Mouse (Mus musculus): ENCODE measurements at regions not wholly inside any gene's neighbourhood (a gene's known extent, or its start where the extent isn't known, plus 50 kb on each side); places are given as distances from the start of the nearest gene placed in this dataset.

DNA sequence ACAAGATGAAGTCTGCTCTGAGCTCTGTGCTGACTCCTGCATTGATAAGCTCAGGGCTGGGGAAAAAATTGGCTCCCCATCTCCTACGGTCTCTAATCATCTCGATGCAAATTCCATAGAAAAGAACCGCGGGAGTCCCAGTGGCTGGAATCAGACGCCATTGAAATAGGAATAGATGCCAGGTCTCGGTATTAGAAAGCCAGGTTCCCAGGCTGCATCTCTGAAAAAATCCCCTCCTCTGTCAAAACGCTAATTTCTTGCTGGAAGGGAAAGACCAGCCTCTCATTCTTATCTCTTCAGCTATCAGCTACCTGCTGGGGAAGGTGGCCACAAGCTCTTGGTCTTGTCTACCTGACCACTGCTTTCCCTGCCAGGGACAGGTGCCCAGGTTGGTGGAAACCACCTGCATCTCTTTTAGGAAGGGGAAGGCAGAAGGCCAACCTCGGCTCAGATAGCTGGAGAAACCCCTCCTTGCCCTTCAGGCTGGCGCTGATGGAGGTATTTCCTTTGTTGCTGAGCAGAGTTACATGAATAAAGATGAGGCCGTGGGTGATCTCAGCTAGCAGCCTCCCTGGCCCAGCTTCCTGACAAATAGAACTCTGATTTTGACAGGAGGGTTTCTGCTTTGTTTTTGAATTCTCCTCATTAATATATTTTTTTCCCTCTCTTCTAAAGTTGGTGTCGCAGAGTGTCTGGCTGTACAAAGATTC is 638.1 kb downstream of the Tbc1d22a start:
- Histone ChIP-seq H3K27ac (ENCODE audit: insufficient read depth, low read length) (no peak overlapping the region), H3K4me3 (replicated peaks; ENCODE audit: insufficient read depth, low read depth, low read length) (no peak overlapping the region), H3K27me3 (ENCODE audit: control insufficient read depth, insufficient read depth, low read length) (no peaks in the 10 kb centered on the region), H3K4me1 (ENCODE audit: control insufficient read depth, insufficient read depth, low read length) (no peaks in the 10 kb centered on the region)
- TF ChIP-seq POLR2A (IDR thresholded peaks at IDR 0.05; ENCODE audit: borderline replicate concordance, insufficient read depth, low read length), result no peak
- no peak for TF ChIP-seq CTCF (IDR thresholded peaks at IDR 0.05; ENCODE audit: borderline replicate concordance, insufficient read depth, low read depth, low read length)
- DNase-seq, result no peak
- 35% methylated on average over 11 of the region's 11 CpGs for WGBS

DNA sequence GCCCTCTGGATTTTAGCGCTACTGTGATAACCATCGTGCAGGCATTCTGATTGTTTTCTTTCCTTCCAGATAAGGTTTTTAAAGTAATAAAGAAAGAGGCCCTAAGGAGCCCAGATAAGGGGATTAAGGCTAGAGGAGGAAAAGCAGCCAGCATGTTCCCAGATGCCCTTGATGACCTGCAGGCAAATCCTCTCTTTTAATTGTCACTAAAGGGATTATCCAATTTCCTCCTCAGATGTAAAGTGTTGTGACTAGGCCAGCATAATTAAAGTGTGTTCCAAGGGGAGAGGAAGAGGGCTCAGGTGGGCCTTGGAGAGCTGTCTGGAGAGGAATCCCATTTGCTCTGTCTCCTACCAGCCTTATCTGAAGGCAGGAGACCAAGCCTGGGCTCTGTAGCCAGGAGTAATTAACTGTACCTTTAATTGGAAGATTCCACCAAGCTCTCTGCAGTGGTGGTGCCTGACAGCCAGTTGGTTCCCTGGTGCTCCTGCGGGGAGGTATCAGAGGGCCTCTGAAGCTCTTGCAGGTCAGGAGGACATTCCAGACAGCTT is 644.2 kb downstream of the Tbc1d22a start:
- 52% methylated on average over 3 of the region's 3 CpGs for WGBS
- DNase-seq, result no peak
- Histone ChIP-seq H3K4me1 (ENCODE audit: control insufficient read depth, insufficient read depth, low read length) (no peaks in the 10 kb centered on the region), H3K27ac (ENCODE audit: insufficient read depth, low read length) (no peak overlapping the region), H3K4me3 (replicated peaks; ENCODE audit: insufficient read depth, low read depth, low read length) (no peak overlapping the region), H3K27me3 (ENCODE audit: control insufficient read depth, insufficient read depth, low read length) (no peaks in the 10 kb centered on the region)
- no peak for TF ChIP-seq POLR2A (IDR thresholded peaks at IDR 0.05; ENCODE audit: borderline replicate concordance, insufficient read depth, low read length)
- no peak for TF ChIP-seq CTCF (IDR thresholded peaks at IDR 0.05; ENCODE audit: borderline replicate concordance, insufficient read depth, low read depth, low read length)

DNA sequence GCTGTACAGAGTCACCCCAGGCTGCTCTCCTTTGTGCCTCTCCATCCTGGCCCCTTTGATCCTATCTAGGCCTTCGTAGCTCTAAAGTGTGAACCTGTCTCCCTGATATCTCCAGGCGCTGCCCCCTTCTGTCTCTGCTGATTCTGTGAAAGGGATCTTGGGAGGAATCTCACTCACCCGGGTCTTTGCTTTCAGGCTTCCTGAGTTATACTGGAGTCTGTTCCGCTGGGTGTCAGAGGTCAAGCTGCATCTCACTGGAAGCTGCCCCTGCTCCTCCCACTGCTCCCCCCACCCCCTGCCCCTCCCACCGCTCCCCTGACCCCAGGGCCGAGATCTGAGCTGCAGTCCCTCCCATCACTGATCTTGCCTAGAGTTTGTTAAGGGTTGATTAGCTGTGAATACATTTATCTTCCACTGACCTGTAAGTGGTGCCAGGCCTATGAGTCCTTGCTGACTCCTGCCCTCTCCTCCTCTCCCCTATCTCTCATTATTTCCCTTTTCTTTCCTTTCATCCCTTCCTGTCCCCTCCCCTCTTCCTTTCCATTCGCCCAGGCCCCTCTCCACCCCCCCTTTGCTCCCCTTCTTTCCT is 661.6 kb downstream of the Tbc1d22a start:
- H3K4me1 ChIP-seq (ENCODE audit: control insufficient read depth, insufficient read depth, low read length), result no peaks in the 10 kb centered on the region
- no peaks in the 10 kb centered on the region for H3K27me3 ChIP-seq (ENCODE audit: control insufficient read depth, insufficient read depth, low read length)
- no peak for DNase-seq
- H3K4me3 ChIP-seq (replicated peaks; ENCODE audit: insufficient read depth, low read depth, low read length), result no peak overlapping the region
- WGBS, result 62% methylated on average over 7 of the region's 7 CpGs
- TF ChIP-seq POLR2A (IDR thresholded peaks at IDR 0.05; ENCODE audit: borderline replicate concordance, insufficient read depth, low read length), result no peak
- TF ChIP-seq CTCF (IDR thresholded peaks at IDR 0.05; ENCODE audit: borderline replicate concordance, insufficient read depth, low read depth, low read length), result no peak
- H3K27ac ChIP-seq (ENCODE audit: insufficient read depth, low read length), result no peak overlapping the region

DNA sequence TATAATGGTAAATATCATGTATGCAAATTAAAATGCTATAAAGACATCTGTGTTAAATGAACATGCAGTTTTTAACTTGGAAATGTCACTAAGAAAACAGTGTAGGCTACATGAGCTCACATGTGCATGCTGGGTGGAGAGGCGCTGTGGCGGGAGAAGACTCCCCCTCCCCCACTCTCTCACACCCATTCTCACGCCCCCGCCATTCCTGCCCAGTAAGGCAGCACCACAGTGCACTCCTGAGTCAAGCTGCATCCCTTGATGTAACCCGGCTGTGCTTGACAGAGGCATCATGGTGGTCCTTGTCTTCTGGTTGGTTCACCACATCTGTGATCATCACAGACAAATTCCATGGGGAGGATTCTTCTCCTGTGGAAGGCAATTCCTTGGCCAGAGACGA is 647.1 kb upstream of the Fam19a5 start:
- no peak overlapping the region for H3K4me3 ChIP-seq (replicated peaks; ENCODE audit: insufficient read depth, low read depth, low read length)
- WGBS, result 78% methylated on average over 6 of the region's 6 CpGs
- no peak overlapping the region for H3K27ac ChIP-seq (ENCODE audit: insufficient read depth, low read length)
- H3K27me3 ChIP-seq (ENCODE audit: control insufficient read depth, insufficient read depth, low read length), result no peaks in the 10 kb centered on the region
- DNase-seq, result no peak
- H3K4me1 ChIP-seq (ENCODE audit: control insufficient read depth, insufficient read depth, low read length), result peaks cover 7% of the 10 kb centered on the region
- TF ChIP-seq POLR2A (IDR thresholded peaks at IDR 0.05; ENCODE audit: borderline replicate concordance, insufficient read depth, low read length), result no peak
- no peak for TF ChIP-seq CTCF (IDR thresholded peaks at IDR 0.05; ENCODE audit: borderline replicate concordance, insufficient read depth, low read depth, low read length)

DNA sequence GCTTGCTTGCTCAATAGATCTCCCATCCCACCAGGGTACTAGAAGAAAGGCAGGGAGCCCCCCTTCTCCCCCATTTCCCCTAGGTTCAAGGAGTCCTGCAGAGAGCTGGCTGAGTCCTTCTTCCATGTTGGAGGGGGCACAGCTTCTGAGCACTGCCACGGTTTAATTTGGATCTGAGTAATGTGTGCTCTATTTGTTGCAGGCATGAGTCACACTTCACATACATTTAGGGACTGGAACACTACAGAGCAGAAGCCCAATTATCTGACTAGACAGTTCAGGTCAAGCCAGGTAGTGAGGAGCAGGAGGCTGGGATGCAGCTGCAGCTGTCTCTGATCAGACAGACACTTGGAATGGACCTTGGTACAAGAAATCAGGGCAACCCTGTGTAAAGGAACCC is 644.1 kb upstream of the Fam19a5 start:
- no peak overlapping the region for H3K4me3 ChIP-seq (replicated peaks; ENCODE audit: insufficient read depth, low read depth, low read length)
- peaks cover 7% of the 10 kb centered on the region for H3K4me1 ChIP-seq (ENCODE audit: control insufficient read depth, insufficient read depth, low read length)
- DNase-seq, result peak; percentile 20 to 44
- no peaks in the 10 kb centered on the region for H3K27me3 ChIP-seq (ENCODE audit: control insufficient read depth, insufficient read depth, low read length)
- no peak overlapping the region for H3K27ac ChIP-seq (ENCODE audit: insufficient read depth, low read length)
- WGBS, result 10% methylated on average over 1 of the region's 1 CpGs
- TF ChIP-seq CTCF (IDR thresholded peaks at IDR 0.05; ENCODE audit: borderline replicate concordance, insufficient read depth, low read depth, low read length), result no peak

DNA sequence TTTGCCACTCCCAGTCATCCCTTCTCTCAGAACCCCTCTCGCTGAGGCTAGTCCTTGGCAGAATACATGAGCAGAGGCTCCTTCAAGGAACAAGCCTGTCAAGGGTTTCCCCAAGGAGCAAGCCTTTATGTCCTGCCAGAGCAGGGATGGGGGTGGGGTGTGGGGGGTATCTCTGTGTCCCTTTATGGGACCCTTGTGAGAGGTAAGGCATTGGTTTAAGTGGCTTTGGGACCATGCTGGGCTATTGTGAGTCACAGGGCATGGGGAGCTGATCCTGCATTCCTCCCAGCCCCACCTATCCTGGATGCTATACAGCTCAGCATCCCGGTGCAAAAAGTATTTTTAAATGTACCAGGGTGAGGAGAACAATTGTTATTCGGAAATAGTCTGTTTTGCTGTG is 641.1 kb upstream of the Fam19a5 start:
- no peak for DNase-seq
- 84% methylated on average over 3 of the region's 3 CpGs for WGBS
- no peak overlapping the region for H3K27ac ChIP-seq (ENCODE audit: insufficient read depth, low read length)
- H3K27me3 ChIP-seq (ENCODE audit: control insufficient read depth, insufficient read depth, low read length), result no peaks in the 10 kb centered on the region
- H3K4me1 ChIP-seq (ENCODE audit: control insufficient read depth, insufficient read depth, low read length), result peaks cover 7% of the 10 kb centered on the region
- TF ChIP-seq POLR2A (IDR thresholded peaks at IDR 0.05; ENCODE audit: borderline replicate concordance, insufficient read depth, low read length) (no peak), CTCF (IDR thresholded peaks at IDR 0.05; ENCODE audit: borderline replicate concordance, insufficient read depth, low read depth, low read length) (no peak)
- no peak overlapping the region for H3K4me3 ChIP-seq (replicated peaks; ENCODE audit: insufficient read depth, low read depth, low read length)

DNA sequence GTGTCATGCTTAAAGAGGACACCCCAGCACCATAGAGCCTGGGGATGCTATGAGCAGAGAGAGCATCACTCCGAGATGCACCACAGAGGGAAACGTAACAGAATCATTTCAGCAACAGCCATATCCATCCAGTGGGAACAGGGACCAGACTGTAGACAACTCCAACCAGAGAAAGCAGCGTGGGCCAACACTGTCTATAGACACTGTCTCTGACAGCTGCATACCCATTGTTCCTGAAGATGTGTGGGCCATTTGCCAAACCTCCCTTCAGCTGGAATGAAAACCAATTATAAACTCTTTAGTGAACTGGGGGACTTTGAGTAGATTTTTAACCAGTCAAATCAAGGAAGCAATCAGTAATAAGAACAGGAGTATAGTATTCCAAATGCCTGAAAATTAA is 630.8 kb upstream of the Fam19a5 start:
- TF ChIP-seq POLR2A (IDR thresholded peaks at IDR 0.05; ENCODE audit: borderline replicate concordance, insufficient read depth, low read length) (no peak), CTCF (IDR thresholded peaks at IDR 0.05; ENCODE audit: borderline replicate concordance, insufficient read depth, low read depth, low read length) (no peak)
- H3K4me3 ChIP-seq (replicated peaks; ENCODE audit: insufficient read depth, low read depth, low read length), result no peak overlapping the region
- H3K27ac ChIP-seq (ENCODE audit: insufficient read depth, low read length), result no peak overlapping the region
- no peaks in the 10 kb centered on the region for H3K27me3 ChIP-seq (ENCODE audit: control insufficient read depth, insufficient read depth, low read length)
- WGBS, result 72% methylated on average over 3 of the region's 3 CpGs
- DNase-seq, result no peak
- H3K4me1 ChIP-seq (ENCODE audit: control insufficient read depth, insufficient read depth, low read length), result peaks cover 7% of the 10 kb centered on the region; the same call in 1 of the 2 replicates

DNA sequence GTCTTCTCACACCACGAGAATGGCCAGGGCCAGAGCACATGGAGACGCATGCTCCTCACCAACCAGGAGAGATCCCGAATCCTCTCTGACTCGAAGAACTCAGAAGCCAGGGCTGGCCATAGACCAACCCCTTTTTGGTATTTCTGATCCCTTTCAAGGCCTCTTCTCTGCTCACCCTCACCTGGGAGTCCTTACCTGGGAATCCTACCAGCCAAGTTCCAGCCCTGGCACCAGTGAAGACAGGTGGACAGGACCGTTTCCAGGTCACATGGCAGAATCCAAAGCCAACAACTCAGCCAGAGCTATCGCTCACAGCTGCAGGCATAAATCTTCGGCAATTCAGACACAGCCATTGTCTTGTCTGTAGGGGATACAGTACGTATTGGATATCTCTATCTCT is 626.2 kb upstream of the Fam19a5 start:
- WGBS, result 35% methylated on average over 8 of the region's 8 CpGs
- DNase-seq, result peak; percentile 30 to 58
- H3K27me3 ChIP-seq (ENCODE audit: control insufficient read depth, insufficient read depth, low read length), result no peaks in the 10 kb centered on the region
- no peak overlapping the region for H3K4me3 ChIP-seq (replicated peaks; ENCODE audit: insufficient read depth, low read depth, low read length)
- peaks cover 9% of the 10 kb centered on the region for H3K4me1 ChIP-seq (ENCODE audit: control insufficient read depth, insufficient read depth, low read length)
- no peak overlapping the region for H3K27ac ChIP-seq (ENCODE audit: insufficient read depth, low read length)
- TF ChIP-seq CTCF (IDR thresholded peaks at IDR 0.05; ENCODE audit: borderline replicate concordance, insufficient read depth, low read depth, low read length) (no peak), POLR2A (IDR thresholded peaks at IDR 0.05; ENCODE audit: borderline replicate concordance, insufficient read depth, low read length) (no peak)

Measured in cerebellum, adult 2 months (tissue).